Mouse (Mus musculus): ENCODE measurements around the gene Tdpoz5. TPM values are rescaled to one million over a fixed set of nuclear protein-coding genes. Genes with fewer than 3 reads are reported as not detected.
"Not testable (repeated sequence)": the region's sequence is repeated elsewhere in the genome, so short reads cannot be mapped to it uniquely, and the experiment has no call there.

Tdpoz5 gene
- polyA plus RNA-seq (2014; fragmentation: Nextera tagmentation; extraction: Ambion mirVana) = not detected in 2 replicates

DNA sequence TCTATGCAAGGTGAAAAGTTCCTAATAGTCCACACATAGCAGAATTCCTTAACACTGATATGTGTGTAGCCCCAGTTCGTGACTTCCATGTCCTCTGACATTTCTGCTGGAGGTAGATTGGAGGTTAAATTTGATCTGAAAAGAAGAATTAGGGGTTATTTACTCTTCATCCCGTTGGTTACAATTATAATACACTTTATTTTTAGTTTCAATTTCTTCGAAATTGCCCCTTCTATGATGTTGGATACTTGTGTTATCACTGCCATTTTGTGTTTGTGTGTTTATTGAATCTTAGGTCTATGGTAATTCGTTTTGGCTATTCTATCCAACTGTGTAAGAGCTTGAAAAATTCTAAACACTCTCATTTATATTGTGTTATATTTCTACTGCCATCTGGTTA is at the start of gene Tdpoz5:
Gene Tdpoz5 (minus strand): TSS at position 101 of the 400 bp plus-strand sequence.
- H3K9ac ChIP-seq (ENCODE audit: low read depth, low read length); H3K27me3 ChIP-seq (ENCODE audit: control insufficient read depth, insufficient read depth, low read length); H3K4me1 ChIP-seq (ENCODE audit: control insufficient read depth, insufficient read depth, low read length); ATAC-seq (replicated peaks; ENCODE audit: insufficient number of reproducible peaks, low FRiP score, low TSS enrichment); H3K4me2 ChIP-seq; H3K36me3 ChIP-seq (ENCODE audit: control insufficient read depth, insufficient read depth, low read length); H3K4me3 ChIP-seq (ENCODE audit: low read depth, low read length); H3K27ac ChIP-seq (ENCODE audit: low read depth, low read length); H3K9me3 ChIP-seq (replicated peaks; ENCODE audit: control insufficient read depth, low read length): not testable (repeated sequence)
- 69% methylated on average over 2 of the region's 4 CpGs for WGBS (ENCODE audit: insufficient replicate concordance)

DNA sequence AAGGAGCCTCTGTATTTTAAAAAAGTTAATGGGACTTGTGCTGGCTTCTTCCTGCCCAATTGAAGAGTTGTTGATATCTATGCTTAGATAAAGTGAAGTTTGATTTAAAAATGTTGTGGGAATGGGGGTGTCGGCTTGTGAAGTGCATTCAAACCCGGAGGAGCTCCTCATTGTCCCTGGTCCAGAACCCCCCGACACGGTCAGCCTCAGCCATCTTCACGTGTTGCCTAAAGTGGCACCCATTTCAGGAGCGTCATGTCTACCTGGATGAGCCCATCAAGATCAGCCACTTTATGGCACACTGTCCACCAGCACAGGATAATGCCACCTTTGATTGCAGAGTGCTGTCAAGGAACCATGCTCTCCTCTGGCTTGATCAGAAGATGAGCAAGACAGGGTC is 7.8 kb upstream of the Tdpoz5 start:
- H3K9me3 ChIP-seq (replicated peaks; ENCODE audit: control insufficient read depth, low read length); H3K4me2 ChIP-seq; H3K4me1 ChIP-seq (ENCODE audit: control insufficient read depth, insufficient read depth, low read length); ATAC-seq (replicated peaks; ENCODE audit: insufficient number of reproducible peaks, low FRiP score, low TSS enrichment); H3K9ac ChIP-seq (ENCODE audit: low read depth, low read length); H3K36me3 ChIP-seq (ENCODE audit: control insufficient read depth, insufficient read depth, low read length); H3K27ac ChIP-seq (ENCODE audit: low read depth, low read length); H3K27me3 ChIP-seq (ENCODE audit: control insufficient read depth, insufficient read depth, low read length); H3K4me3 ChIP-seq (ENCODE audit: low read depth, low read length): not testable (repeated sequence)
- WGBS (ENCODE audit: insufficient replicate concordance) = 76% methylated on average over 5 of the region's 6 CpGs

DNA sequence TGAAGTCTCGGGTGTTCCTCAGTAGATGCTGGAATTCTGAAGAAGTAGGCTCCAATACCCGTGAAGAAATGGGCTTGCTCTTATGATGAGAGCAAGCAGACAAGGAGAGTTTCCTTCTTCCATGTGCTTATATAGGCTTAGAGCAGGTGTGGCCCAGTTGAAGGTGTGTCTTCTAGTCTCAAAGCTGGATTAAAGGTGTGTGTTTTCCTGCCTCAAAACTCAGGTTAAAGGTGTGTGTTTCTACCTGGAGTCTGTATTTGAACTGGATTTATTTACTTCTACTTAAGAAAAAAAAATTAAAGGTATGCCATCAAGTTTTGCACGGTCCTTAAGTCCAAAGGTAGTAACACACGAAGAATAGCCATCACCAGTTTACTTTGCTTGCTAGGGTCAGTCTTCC is 17.7 kb downstream of the Tdpoz5 start, which contains the start of gene Gm9117:
Gene Gm9117 (minus strand): TSS at position 101 of the 400 bp plus-strand sequence.
- not testable (repeated sequence) for H3K36me3 ChIP-seq (ENCODE audit: control insufficient read depth, insufficient read depth, low read length); H3K27me3 ChIP-seq (ENCODE audit: control insufficient read depth, insufficient read depth, low read length); H3K4me3 ChIP-seq (ENCODE audit: low read depth, low read length); H3K9ac ChIP-seq (ENCODE audit: low read depth, low read length); H3K4me1 ChIP-seq (ENCODE audit: control insufficient read depth, insufficient read depth, low read length); H3K27ac ChIP-seq (ENCODE audit: low read depth, low read length); H3K4me2 ChIP-seq; ATAC-seq (replicated peaks; ENCODE audit: insufficient number of reproducible peaks, low FRiP score, low TSS enrichment); H3K9me3 ChIP-seq (replicated peaks; ENCODE audit: control insufficient read depth, low read length)
- 68% methylated on average over 4 of the region's 4 CpGs for WGBS (ENCODE audit: insufficient replicate concordance)

DNA sequence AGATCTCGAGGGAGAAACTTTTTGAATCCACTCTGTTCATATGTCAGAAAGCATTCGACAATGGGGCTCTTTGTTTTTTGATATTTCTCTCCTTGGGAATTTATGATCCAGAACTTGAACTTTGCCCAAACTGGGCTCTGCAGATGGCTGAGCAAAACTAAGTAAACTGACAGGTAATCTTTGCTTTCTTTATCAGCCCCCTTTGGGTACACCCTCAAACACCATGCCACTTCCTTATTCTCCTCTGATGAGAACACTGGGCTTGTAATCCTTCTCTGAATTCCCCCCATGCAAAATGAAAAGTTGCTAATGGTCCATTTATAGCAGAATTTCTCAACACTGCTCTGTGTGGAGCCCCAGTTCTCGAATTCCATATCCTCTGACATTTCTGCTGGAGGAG is 22.7 kb downstream of the Tdpoz5 start:
- H3K4me1 ChIP-seq (ENCODE audit: control insufficient read depth, insufficient read depth, low read length); ATAC-seq (replicated peaks; ENCODE audit: insufficient number of reproducible peaks, low FRiP score, low TSS enrichment); H3K36me3 ChIP-seq (ENCODE audit: control insufficient read depth, insufficient read depth, low read length); H3K9me3 ChIP-seq (replicated peaks; ENCODE audit: control insufficient read depth, low read length); H3K27ac ChIP-seq (ENCODE audit: low read depth, low read length); H3K4me2 ChIP-seq; H3K9ac ChIP-seq (ENCODE audit: low read depth, low read length); H3K27me3 ChIP-seq (ENCODE audit: control insufficient read depth, insufficient read depth, low read length); H3K4me3 ChIP-seq (ENCODE audit: low read depth, low read length): not testable (repeated sequence)
- WGBS (ENCODE audit: insufficient replicate concordance) = no CpG with 5 or more reads among the region's 3 CpGs

Other genes with a start within 250 kb of the Tdpoz5 start
- not detected in 2 replicates for gene Gm5773, start 188.3 kb downstream of the Tdpoz5 start, polyA plus RNA-seq (2014; fragmentation: Nextera tagmentation; extraction: Ambion mirVana)
- gene Tdpoz4, start 164.9 kb downstream of the Tdpoz5 start, polyA plus RNA-seq (2014; fragmentation: Nextera tagmentation; extraction: Ambion mirVana) = not detected in 2 replicates
- gene Tdpoz3, start 135.3 kb downstream of the Tdpoz5 start, polyA plus RNA-seq (2014; fragmentation: Nextera tagmentation; extraction: Ambion mirVana) = not detected in 2 replicates
- gene Gm9117, start 17.8 kb downstream of the Tdpoz5 start, polyA plus RNA-seq (2014; fragmentation: Nextera tagmentation; extraction: Ambion mirVana) = not detected in 2 replicates
- gene Gm9125, start 93.6 kb upstream of the Tdpoz5 start, polyA plus RNA-seq (2014; fragmentation: Nextera tagmentation; extraction: Ambion mirVana) = not detected in 2 replicates
- gene Gm10697, start 111.3 kb upstream of the Tdpoz5 start, polyA plus RNA-seq (2014; fragmentation: Nextera tagmentation; extraction: Ambion mirVana) = not detected in 2 replicates
- not detected in 2 replicates for gene Gm10696, start 216.9 kb upstream of the Tdpoz5 start, polyA plus RNA-seq (2014; fragmentation: Nextera tagmentation; extraction: Ambion mirVana)
- not detected in 2 replicates for gene Gm5286, start 235.4 kb upstream of the Tdpoz5 start, polyA plus RNA-seq (2014; fragmentation: Nextera tagmentation; extraction: Ambion mirVana)